Mouse (Mus musculus): ENCODE data around the gene Aox4. TPM values are rescaled to one million over a fixed set of nuclear protein-coding genes. Genes with fewer than 3 reads are reported as not detected.

The Aox4 gene
- polyA plus RNA-seq, 2 experiments = 0.78 to 2.5 TPM

DNA sequence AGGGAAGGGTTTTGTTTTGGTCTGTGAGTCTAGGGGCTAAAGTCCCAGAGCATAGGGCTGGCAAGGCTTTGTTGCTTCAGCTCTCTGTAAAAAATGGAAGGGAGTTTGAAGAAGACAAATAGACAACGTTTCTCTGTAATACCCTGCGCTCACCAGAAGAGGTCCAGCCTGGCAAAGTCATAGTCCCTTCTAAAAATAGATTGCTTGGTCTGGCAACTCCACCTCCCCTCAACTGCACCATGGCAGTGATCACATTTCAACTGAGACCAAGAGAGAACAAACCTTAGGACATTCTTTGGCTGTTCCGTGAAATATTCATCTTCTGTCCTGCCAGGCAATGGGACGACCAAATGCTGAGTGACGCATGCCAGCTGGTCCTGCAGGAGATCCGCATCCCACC, 30.1 kb downstream of the Aox4 start:
- peaks cover 6% of the 10 kb centered on the region; the same call in 1 of the 2 replicates for H3K4me1 ChIP-seq (ENCODE audit: control insufficient read depth, insufficient read depth, low read length)
- no peaks in the 10 kb centered on the region for H3K27me3 ChIP-seq (ENCODE audit: control insufficient read depth, insufficient read depth, low read length)
- H3K4me2 ChIP-seq (replicated peaks; ENCODE audit: low read depth, low read length, severe bottlenecking) = no peak overlapping the region
- no peaks in the 10 kb centered on the region for H3K9me3 ChIP-seq (ENCODE audit: control insufficient read depth, low read length)
- DNase-seq (ENCODE audit: low spot score) = no peak
- WGBS = 82% methylated on average over 6 of the region's 6 CpGs
- no peak overlapping the region for H3K9ac ChIP-seq (ENCODE audit: low read depth, low read length, severe bottlenecking)
- no peaks in the 10 kb centered on the region for H3K36me3 ChIP-seq (ENCODE audit: control insufficient read depth, insufficient read depth, low read length)
- H3K4me3 ChIP-seq (replicated peaks; ENCODE audit: low read length) = no peak overlapping the region
- ATAC-seq (ENCODE audit: low FRiP score, low read depth) = no peak
- no peak overlapping the region for H3K27ac ChIP-seq (replicated peaks; ENCODE audit: low read depth, low read length)
- TF ChIP-seq POLR2A (IDR thresholded peaks at IDR 0.05; ENCODE audit: borderline replicate concordance, extremely low read depth, insufficient read depth, insufficient read length) = no peak

- Histone ChIP-seq H3K27me3 (ENCODE audit: control insufficient read depth, insufficient read depth, low read length) (no peaks in the 10 kb centered on the region), H3K27ac (replicated peaks; ENCODE audit: low read depth, low read length) (no peak overlapping the region), H3K4me1 (ENCODE audit: control insufficient read depth, insufficient read depth, low read length) (no peaks in the 10 kb centered on the region), H3K9ac (ENCODE audit: low read depth, low read length, severe bottlenecking) (no peak overlapping the region), H3K36me3 (ENCODE audit: control insufficient read depth, insufficient read depth, low read length) (no peaks in the 10 kb centered on the region), H3K9me3 (ENCODE audit: control insufficient read depth, low read length) (no peaks in the 10 kb centered on the region), H3K4me3 (replicated peaks; ENCODE audit: low read length) (no peak overlapping the region), H3K4me2 (replicated peaks; ENCODE audit: low read depth, low read length, severe bottlenecking) (no peak overlapping the region)
- DNase-seq (ENCODE audit: low spot score) = no peak
- WGBS = 83% methylated on average over 3 of the region's 3 CpGs
- no peak for ATAC-seq (ENCODE audit: low FRiP score, low read depth)
- no peak for TF ChIP-seq POLR2A (IDR thresholded peaks at IDR 0.05; ENCODE audit: borderline replicate concordance, extremely low read depth, insufficient read depth, insufficient read length)
These were observed 34.3 kb downstream of the Aox4 start for GRCm38 (mm10) chr1:58244487-58244886.

DNA sequence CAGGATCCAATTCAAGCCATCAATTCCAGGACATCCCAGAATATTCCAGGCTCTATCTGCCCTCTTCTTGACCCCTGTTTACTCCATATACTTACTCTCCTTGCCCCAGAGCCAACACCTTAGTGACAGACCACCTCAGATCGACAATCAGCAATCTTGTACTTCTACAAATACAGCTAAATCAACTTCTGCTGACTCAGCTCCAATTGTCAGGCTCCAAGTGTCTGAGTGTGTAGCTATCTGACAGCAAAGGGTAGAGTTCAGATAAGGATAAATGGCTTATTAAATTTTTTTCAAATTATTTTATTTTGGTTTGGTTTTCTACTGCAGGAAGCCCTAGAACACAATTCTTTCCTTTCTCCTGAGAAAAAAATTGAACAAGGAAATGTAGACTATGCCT, 38.3 kb downstream of the Aox4 start:
- 71% methylated on average over 1 of the region's 1 CpGs for WGBS
- Histone ChIP-seq H3K27ac (replicated peaks; ENCODE audit: low read depth, low read length) (no peak overlapping the region), H3K9ac (ENCODE audit: low read depth, low read length, severe bottlenecking) (no peak overlapping the region), H3K4me1 (ENCODE audit: control insufficient read depth, insufficient read depth, low read length) (no peaks in the 10 kb centered on the region), H3K4me2 (replicated peaks; ENCODE audit: low read depth, low read length, severe bottlenecking) (no peak overlapping the region), H3K9me3 (ENCODE audit: control insufficient read depth, low read length) (no peaks in the 10 kb centered on the region), H3K4me3 (replicated peaks; ENCODE audit: low read length) (no peak overlapping the region), H3K27me3 (ENCODE audit: control insufficient read depth, insufficient read depth, low read length) (no peaks in the 10 kb centered on the region), H3K36me3 (ENCODE audit: control insufficient read depth, insufficient read depth, low read length) (no peaks in the 10 kb centered on the region)
- DNase-seq (ENCODE audit: low spot score) (no peak), ATAC-seq (ENCODE audit: low FRiP score, low read depth) (no peak)
- TF ChIP-seq POLR2A (IDR thresholded peaks at IDR 0.05; ENCODE audit: borderline replicate concordance, extremely low read depth, insufficient read depth, insufficient read length) = no peak

- TF ChIP-seq POLR2A (IDR thresholded peaks at IDR 0.05; ENCODE audit: borderline replicate concordance, extremely low read depth, insufficient read depth, insufficient read length) = no peak
- DNase-seq (ENCODE audit: low spot score) (no peak), ATAC-seq (ENCODE audit: low FRiP score, low read depth) (no peak)
- Histone ChIP-seq H3K4me3 (replicated peaks; ENCODE audit: low read length) (no peak overlapping the region), H3K9ac (ENCODE audit: low read depth, low read length, severe bottlenecking) (no peak overlapping the region), H3K27me3 (ENCODE audit: control insufficient read depth, insufficient read depth, low read length) (no peaks in the 10 kb centered on the region), H3K27ac (replicated peaks; ENCODE audit: low read depth, low read length) (no peak overlapping the region), H3K4me1 (ENCODE audit: control insufficient read depth, insufficient read depth, low read length) (no peaks in the 10 kb centered on the region), H3K9me3 (ENCODE audit: control insufficient read depth, low read length) (no peaks in the 10 kb centered on the region), H3K4me2 (replicated peaks; ENCODE audit: low read depth, low read length, severe bottlenecking) (no peak overlapping the region), H3K36me3 (ENCODE audit: control insufficient read depth, insufficient read depth, low read length) (no peaks in the 10 kb centered on the region)
- 68% methylated on average over 11 of the region's 11 CpGs for WGBS
These were observed 43.3 kb downstream of the Aox4 start for GRCm38 (mm10) chr1:58253466-58253865.

DNA sequence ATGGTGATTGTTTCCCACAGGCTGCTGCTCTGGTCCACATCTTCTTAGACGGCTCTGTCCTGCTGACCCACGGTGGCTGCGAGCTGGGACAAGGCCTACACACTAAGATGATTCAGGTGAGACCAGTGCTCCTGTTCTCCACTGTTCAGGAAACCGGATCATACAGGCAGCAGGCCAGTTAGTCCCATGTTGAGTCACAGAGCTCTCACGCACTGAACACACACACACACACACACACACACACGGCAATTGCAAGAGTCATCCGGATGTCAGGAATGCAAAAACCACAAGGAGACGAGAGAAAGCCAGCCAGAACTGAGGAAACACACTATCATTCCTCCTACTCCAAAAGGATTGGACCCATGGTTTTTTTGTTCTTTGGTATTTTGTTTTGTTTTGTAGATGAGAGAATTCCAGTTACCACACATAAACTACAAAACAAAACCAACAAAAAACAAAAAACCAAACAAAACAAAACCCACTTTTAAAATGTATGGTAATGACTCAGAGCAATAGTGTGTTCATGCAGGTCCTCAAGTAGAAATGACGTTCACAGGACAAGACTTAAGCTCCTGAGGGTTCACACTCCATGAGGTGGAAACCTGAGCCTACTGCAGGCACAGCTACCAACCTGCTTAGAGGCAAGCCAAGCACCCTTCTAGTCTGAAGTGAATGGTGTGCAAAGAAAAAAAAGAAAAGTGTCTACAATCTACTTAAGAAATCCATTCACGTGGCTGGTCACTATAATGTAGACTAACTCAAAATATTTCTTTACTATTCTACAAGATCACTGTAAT, 47.2 kb downstream of the Aox4 start:
- H3K36me3 ChIP-seq (ENCODE audit: control insufficient read depth, insufficient read depth, low read length) = no peaks in the 10 kb centered on the region
- no peak for TF ChIP-seq POLR2A (IDR thresholded peaks at IDR 0.05; ENCODE audit: borderline replicate concordance, extremely low read depth, insufficient read depth, insufficient read length)
- no peak overlapping the region for H3K27ac ChIP-seq (replicated peaks; ENCODE audit: low read depth, low read length)
- no peak for ATAC-seq (ENCODE audit: low FRiP score, low read depth)
- H3K4me3 ChIP-seq (replicated peaks; ENCODE audit: low read length) = no peak overlapping the region
- no peak overlapping the region for H3K4me2 ChIP-seq (replicated peaks; ENCODE audit: low read depth, low read length, severe bottlenecking)
- H3K4me1 ChIP-seq (ENCODE audit: control insufficient read depth, insufficient read depth, low read length) = no peaks in the 10 kb centered on the region
- H3K9me3 ChIP-seq (ENCODE audit: control insufficient read depth, low read length) = no peaks in the 10 kb centered on the region
- no peak for DNase-seq (ENCODE audit: low spot score)
- 73% methylated on average over 10 of the region's 10 CpGs for WGBS
- no peaks in the 10 kb centered on the region for H3K27me3 ChIP-seq (ENCODE audit: control insufficient read depth, insufficient read depth, low read length)
- H3K9ac ChIP-seq (ENCODE audit: low read depth, low read length, severe bottlenecking) = no peak overlapping the region

Measured in limb, embryonic 14.5 days (tissue).